Mouse (Mus musculus): ENCODE data around the gene Ube3a. TPM values are rescaled to one million over a fixed set of nuclear protein-coding genes. Genes with fewer than 3 reads are reported as not detected.

Ube3a gene
- polyA plus RNA-seq, 1 experiment from 2014 or later, result 123 TPM

DNA sequence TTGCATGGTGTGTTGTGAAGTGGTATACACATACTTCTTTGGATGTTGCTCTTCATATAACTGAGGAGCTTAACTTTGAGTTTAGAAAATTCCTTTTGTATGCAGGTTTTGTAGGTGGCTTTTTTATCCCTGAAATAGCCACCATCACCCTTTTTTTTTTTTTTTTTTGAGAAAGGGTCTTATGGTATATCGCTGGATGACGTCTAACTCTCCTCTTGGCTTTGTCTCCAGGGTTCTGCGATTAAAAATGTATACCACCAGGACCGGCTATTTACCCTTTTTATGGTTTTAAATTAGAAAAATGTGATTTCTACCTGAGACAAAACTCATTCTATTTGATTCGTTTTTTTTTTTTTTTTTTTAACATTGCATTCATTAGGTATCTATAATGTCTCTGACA lies 2.2 kb downstream of the Ube3a start:
- H3K9me3 ChIP-seq (ENCODE audit: low read depth, low read length), result no peaks in the 10 kb centered on the region
- DNase-seq, result no peak
- H3K4me3 ChIP-seq (ENCODE audit: low read depth, low read length), result peak overlapping the region; percentile 92
- no peak for TF ChIP-seq CTCF (IDR thresholded peaks at IDR 0.05; ENCODE audit: low read depth)
- 0 out of 2 replicates have a peak overlapping the region, but pooled peaks have one; percentile 11 for H3K9ac ChIP-seq
- H3K27ac ChIP-seq (ENCODE audit: low read depth), result no peak overlapping the region
- H3K4me1 ChIP-seq (ENCODE audit: insufficient read depth), result no peaks in the 10 kb centered on the region
- no peaks in the 10 kb centered on the region for H3K36me3 ChIP-seq (ENCODE audit: insufficient read depth)
- peak overlapping the region; percentile 77 for H3K4me2 ChIP-seq
- 61% methylated on average over 5 of the region's 5 CpGs for WGBS
- ATAC-seq (ENCODE audit: insufficient read depth), result no peak
- H3K27me3 ChIP-seq (ENCODE audit: insufficient read depth, low read length), result no peaks in the 10 kb centered on the region

DNA sequence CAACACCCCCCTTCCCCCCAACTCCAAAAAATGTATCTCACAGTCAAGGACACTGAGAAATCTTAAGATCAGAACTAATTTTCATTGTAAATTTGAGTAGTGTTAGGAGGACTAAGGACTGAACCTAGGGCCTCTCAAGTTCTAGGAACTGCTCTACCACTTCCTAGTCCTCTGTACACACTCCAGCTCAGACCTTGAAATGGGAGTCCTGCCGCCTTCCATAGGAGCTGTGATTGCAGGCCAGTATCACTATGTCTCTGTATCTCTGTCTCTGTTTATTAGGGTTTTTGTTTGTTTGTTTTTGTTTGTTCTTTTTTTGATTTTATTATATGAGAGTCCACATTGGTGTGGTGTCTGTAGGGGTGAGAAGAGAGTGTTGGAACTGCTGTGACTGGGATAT lies 3.4 kb downstream of the Ube3a start:
- DNase-seq (no peak), ATAC-seq (ENCODE audit: insufficient read depth) (no peak)
- Histone ChIP-seq H3K36me3 (ENCODE audit: insufficient read depth) (no peaks in the 10 kb centered on the region), H3K9ac (no peak overlapping the region), H3K27me3 (ENCODE audit: insufficient read depth, low read length) (no peaks in the 10 kb centered on the region), H3K4me2 (peak overlapping the region; percentile 15; the same call in 1 of the 2 replicates), H3K27ac (ENCODE audit: low read depth) (no peak overlapping the region), H3K4me3 (ENCODE audit: low read depth, low read length) (no peak overlapping the region), H3K4me1 (ENCODE audit: insufficient read depth) (no peaks in the 10 kb centered on the region), H3K9me3 (ENCODE audit: low read depth, low read length) (no peaks in the 10 kb centered on the region)
- no peak for TF ChIP-seq CTCF (IDR thresholded peaks at IDR 0.05; ENCODE audit: low read depth)
- 70% methylated on average over 1 of the region's 1 CpGs for WGBS

DNA sequence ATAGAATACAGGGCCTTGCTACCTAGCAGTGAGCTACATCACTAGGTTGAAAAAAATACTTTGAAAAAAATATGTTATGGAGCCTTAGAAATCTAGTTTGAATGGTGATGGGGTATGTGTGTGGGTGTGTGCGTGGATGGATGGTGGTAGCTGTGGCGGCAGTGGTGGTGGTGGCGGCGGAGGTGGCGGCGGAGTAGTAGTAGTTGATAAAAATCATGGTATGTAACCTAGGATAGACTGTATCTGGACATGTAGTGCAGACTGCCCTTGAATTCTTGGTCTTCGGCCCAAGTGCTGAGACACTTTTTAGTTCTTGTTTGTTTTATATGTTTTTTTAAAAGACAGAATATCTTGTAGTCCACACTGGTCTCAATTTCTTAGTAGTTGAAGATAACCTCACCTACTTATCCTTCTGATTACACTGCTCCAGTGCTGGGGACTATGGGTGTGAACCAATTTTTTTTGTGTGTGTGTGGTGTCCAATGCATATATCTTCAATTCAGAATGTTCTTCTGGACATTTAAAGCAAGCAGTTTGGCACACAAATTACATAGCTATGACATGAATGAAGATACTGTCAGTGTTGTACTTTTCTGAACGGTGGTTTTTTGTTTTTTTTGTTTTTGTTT lies 6.3 kb downstream of the Ube3a start:
- no peak for TF ChIP-seq CTCF (IDR thresholded peaks at IDR 0.05; ENCODE audit: low read depth)
- DNase-seq (no peak), ATAC-seq (ENCODE audit: insufficient read depth) (no peak)
- H3K9ac ChIP-seq, result no peak overlapping the region
- no peaks in the 10 kb centered on the region for H3K36me3 ChIP-seq (ENCODE audit: insufficient read depth)
- no peaks in the 10 kb centered on the region for H3K9me3 ChIP-seq (ENCODE audit: low read depth, low read length)
- H3K4me2 ChIP-seq, result no peak overlapping the region
- H3K27me3 ChIP-seq (ENCODE audit: insufficient read depth, low read length), result no peaks in the 10 kb centered on the region
- H3K27ac ChIP-seq (ENCODE audit: low read depth), result no peak overlapping the region
- WGBS, result 93% methylated on average over 8 of the region's 8 CpGs
- H3K4me1 ChIP-seq (ENCODE audit: insufficient read depth), result no peaks in the 10 kb centered on the region
- H3K4me3 ChIP-seq (ENCODE audit: low read depth, low read length), result no peak overlapping the region

DNA sequence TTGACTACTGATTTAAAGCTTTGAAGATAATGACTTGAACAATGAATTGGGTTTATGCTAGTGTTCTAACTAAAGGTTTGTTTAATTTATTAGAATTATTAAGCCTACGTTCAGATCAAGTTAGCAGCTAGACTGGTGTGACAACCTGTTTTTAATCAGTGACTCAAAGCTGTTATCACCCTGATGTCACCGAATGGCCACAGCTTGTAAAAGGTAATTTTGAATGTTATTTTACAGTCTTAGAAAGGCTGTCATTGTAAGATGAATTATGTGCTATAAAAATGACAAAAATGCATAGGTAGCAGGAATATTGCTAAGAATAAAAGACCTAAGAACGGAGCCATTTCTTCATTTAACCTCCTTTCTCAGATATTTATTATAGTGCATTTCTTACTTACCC lies 14.7 kb downstream of the Ube3a start:
- 71% methylated on average over 3 of the region's 3 CpGs for WGBS
- DNase-seq (no peak), ATAC-seq (ENCODE audit: insufficient read depth) (no peak)
- Histone ChIP-seq H3K4me1 (ENCODE audit: insufficient read depth) (no peaks in the 10 kb centered on the region), H3K27me3 (ENCODE audit: insufficient read depth, low read length) (no peaks in the 10 kb centered on the region), H3K36me3 (ENCODE audit: insufficient read depth) (peaks cover 5% of the 10 kb centered on the region), H3K27ac (ENCODE audit: low read depth) (no peak overlapping the region), H3K9me3 (ENCODE audit: low read depth, low read length) (no peaks in the 10 kb centered on the region), H3K4me2 (no peak overlapping the region), H3K9ac (no peak overlapping the region), H3K4me3 (ENCODE audit: low read depth, low read length) (no peak overlapping the region)
- no peak for TF ChIP-seq CTCF (IDR thresholded peaks at IDR 0.05; ENCODE audit: low read depth)

DNA sequence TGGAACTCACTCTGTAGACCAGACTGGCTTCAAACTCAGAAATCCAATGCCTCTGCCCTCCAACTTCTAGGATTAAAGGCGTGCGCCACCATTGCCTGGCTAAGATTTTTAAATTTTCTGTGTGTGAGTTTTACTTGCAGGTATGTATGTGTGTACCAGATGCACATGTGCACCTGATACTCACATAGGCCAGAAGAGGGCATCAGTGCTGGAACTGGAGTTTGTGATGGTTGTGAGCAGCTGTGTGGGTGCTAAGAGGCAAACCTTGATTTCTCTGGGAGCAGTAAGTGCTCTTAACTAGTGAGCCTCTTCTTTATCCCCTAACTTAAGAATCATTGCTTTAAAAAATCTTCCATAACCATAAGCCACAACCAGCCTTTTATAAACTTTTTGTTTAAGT lies 17.0 kb downstream of the Ube3a start:
- Histone ChIP-seq H3K36me3 (ENCODE audit: insufficient read depth) (peaks cover 7% of the 10 kb centered on the region), H3K27me3 (ENCODE audit: insufficient read depth, low read length) (no peaks in the 10 kb centered on the region), H3K4me2 (no peak overlapping the region), H3K9me3 (ENCODE audit: low read depth, low read length) (no peaks in the 10 kb centered on the region), H3K4me1 (ENCODE audit: insufficient read depth) (no peaks in the 10 kb centered on the region), H3K9ac (no peak overlapping the region), H3K4me3 (ENCODE audit: low read depth, low read length) (no peak overlapping the region), H3K27ac (ENCODE audit: low read depth) (no peak overlapping the region)
- no peak for ATAC-seq (ENCODE audit: insufficient read depth)
- peak; percentile 17; the same call in 1 of the 2 replicates for TF ChIP-seq CTCF (IDR thresholded peaks at IDR 0.05; ENCODE audit: low read depth)
- DNase-seq, result peak; percentile 8
- 95% methylated on average over 2 of the region's 2 CpGs for WGBS

DNA sequence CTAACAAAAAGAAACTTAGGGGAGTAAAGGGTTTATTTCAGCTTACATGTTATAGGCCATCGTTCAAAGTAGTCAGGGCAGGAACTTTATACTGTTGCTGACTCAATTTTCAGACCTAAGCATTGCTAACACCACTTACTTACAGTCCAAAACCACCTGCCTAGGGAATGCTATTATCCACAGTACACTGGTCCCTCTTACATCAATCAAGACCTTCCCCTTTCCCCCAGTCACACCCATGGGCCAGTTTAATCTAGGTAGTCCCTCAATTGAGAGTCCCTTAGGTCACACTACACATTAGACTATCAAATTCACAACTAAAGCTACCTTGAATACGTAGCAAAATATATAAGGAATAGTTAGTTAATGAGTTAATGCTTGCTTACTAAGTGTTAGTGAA lies 24.8 kb downstream of the Ube3a start:
- Histone ChIP-seq H3K27ac (ENCODE audit: low read depth) (no peak overlapping the region), H3K9ac (no peak overlapping the region), H3K4me2 (no peak overlapping the region), H3K36me3 (ENCODE audit: insufficient read depth) (peaks cover 17% of the 10 kb centered on the region; the same call in 1 of the 2 replicates), H3K9me3 (ENCODE audit: low read depth, low read length) (no peaks in the 10 kb centered on the region; the same call in 1 of the 2 replicates), H3K27me3 (ENCODE audit: insufficient read depth, low read length) (no peaks in the 10 kb centered on the region), H3K4me1 (ENCODE audit: insufficient read depth) (no peaks in the 10 kb centered on the region), H3K4me3 (ENCODE audit: low read depth, low read length) (no peak overlapping the region)
- 97% methylated on average over 2 of the region's 2 CpGs for WGBS
- DNase-seq (no peak), ATAC-seq (ENCODE audit: insufficient read depth) (no peak)
- TF ChIP-seq CTCF (IDR thresholded peaks at IDR 0.05; ENCODE audit: low read depth), result no peak

DNA sequence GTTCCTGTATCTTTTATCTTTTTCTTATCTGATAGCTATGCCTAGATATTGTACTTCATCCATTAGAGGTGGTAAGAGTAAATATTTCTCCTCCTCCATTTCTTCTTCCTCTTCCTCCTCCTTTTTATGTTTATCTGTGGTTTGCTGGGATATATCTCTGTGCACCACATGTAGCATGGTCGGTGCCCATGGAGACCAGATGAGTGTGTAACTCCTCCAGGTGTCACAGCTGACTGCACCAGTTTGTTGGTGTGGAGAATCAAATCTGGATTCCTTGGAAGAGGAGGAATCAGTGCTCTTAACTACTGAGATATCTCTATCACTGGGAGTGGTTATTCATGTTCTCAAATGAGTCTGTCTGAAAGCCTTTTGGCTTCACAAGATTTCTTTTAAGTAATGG lies 37.0 kb downstream of the Ube3a start:
- WGBS, result 83% methylated on average over 1 of the region's 1 CpGs
- no peak overlapping the region for H3K27ac ChIP-seq (ENCODE audit: low read depth)
- no peaks in the 10 kb centered on the region for H3K27me3 ChIP-seq (ENCODE audit: insufficient read depth, low read length)
- no peak overlapping the region for H3K4me2 ChIP-seq
- no peak overlapping the region for H3K9ac ChIP-seq
- no peak overlapping the region for H3K4me3 ChIP-seq (ENCODE audit: low read depth, low read length)
- no peaks in the 10 kb centered on the region for H3K4me1 ChIP-seq (ENCODE audit: insufficient read depth)
- no peak for ATAC-seq (ENCODE audit: insufficient read depth)
- H3K36me3 ChIP-seq (ENCODE audit: insufficient read depth), result 0 out of 2 replicates have a peak, but pooled peaks cover 6% of the 10 kb centered on the region
- no peak for TF ChIP-seq CTCF (IDR thresholded peaks at IDR 0.05; ENCODE audit: low read depth)
- no peak for DNase-seq
- H3K9me3 ChIP-seq (ENCODE audit: low read depth, low read length), result no peaks in the 10 kb centered on the region
